8 mouse cellular contexts compared by ENCODE assay signal in genomic region chr3:95624628-95625503, GRCm38 (mm10). TPM values are rescaled to one million over a fixed set of nuclear protein-coding genes. Genes with fewer than 3 reads are reported as not detected.
DNase-seq lines count a peak whose midpoint lies in the region; ATAC-seq lines count a peak whose summit lies in the region.

Ensa (plus strand) TSS chr3:95624993.

- H3K9ac ChIP-seq in hindbrain, embryonic 15.5 days = peak within 1 kb of the TSS; percentile 78

- H3K4me3 ChIP-seq in hindbrain, embryonic 15.5 days = peak within 1 kb of the TSS; percentile 80

- peak; percentile 98 for DNase-seq in T-cell, adult 2 months (ENCODE audit: low spot score)
- peak; percentile 95 to 98 for DNase-seq in cerebellum, postnatal 36 days
- peak; percentile 96 to 99 for DNase-seq in frontal cortex, postnatal 36 days (ENCODE audit: low spot score in 2 of 2)
- DNase-seq in left cerebral cortex, adult 11 months (ENCODE audit: low spot score) = peak; percentile 99
- peak; percentile 98 to 99 for DNase-seq in lung, postnatal 4 days
- peak; percentile 97 for DNase-seq in retina, postnatal 7 days (ENCODE audit: low read depth, low spot score)
- DNase-seq in urinary bladder, adult 2 months (ENCODE audit: low spot score) = peak; percentile 93

- H3K4me1 ChIP-seq in hindbrain, embryonic 15.5 days (replicated peaks) = peaks cover 27% of the 10 kb centered on the region

- peak; percentile 99 for ATAC-seq in hindbrain, embryonic 15.5 days (ENCODE audit: low FRiP score, low read depth)

- H3K4me2 ChIP-seq in hindbrain, embryonic 15.5 days = peak within 1 kb of the TSS; percentile 70

- under 1% methylated on average over 44 of the region's 44 CpGs for WGBS in hindbrain, embryonic 15.5 days

- H3K9me3 ChIP-seq in hindbrain, embryonic 15.5 days = no peaks in the 10 kb centered on the region

- peaks cover 30% of the 10 kb centered on the region for H3K36me3 ChIP-seq in hindbrain, embryonic 15.5 days

- peak within 1 kb of the TSS; percentile 99 for H3K27ac ChIP-seq in hindbrain, embryonic 15.5 days (replicated peaks)

- H3K27me3 ChIP-seq in hindbrain, embryonic 15.5 days = no peaks in the 10 kb centered on the region

RNA-seq across cellular contexts. Expression of gene Ensa, which starts in this region (rescaled TPM):
- 109 and 110 TPM in 2 replicates for polyA plus RNA-seq in hindbrain, embryonic 15.5 days (2015; fragmentation: Nextera tagmentation; extraction: Ambion mirVana)
- polyA plus RNA-seq in urinary bladder, adult 2 months (2012; rRNA removed) = 31.6 and 45.7 TPM in 2 replicates

Comparison
In these comparisons a context has a peak if more than half of its experiments do, and no peak if none do; other contexts are left out.
1. Peak in every context shown above with its lines: DNase-seq, ATAC-seq, H3K4me3 ChIP-seq and H3K27ac ChIP-seq.